Mouse (Mus musculus): Measurements from ENCODE around the gene Stoml1.

Gene Stoml1

GRCm38 (mm10) chr9:58272068-58272541, 19.1 kb downstream of the Stoml1 start:
- no peak for DNase-seq (ENCODE audit: low read depth, low spot score)

- DNase-seq (ENCODE audit: low read depth, low spot score) = no peak
Observed at GRCm38 (mm10) chr9:58272855-58273254, 19.9 kb downstream of the Stoml1 start.

- DNase-seq (ENCODE audit: low read depth, low spot score) = no peak
Observed at GRCm38 (mm10) chr9:58274101-58274604, 21.2 kb downstream of the Stoml1 start.

- DNase-seq (ENCODE audit: low read depth, low spot score) = no peak
Observed at GRCm38 (mm10) chr9:58274626-58275025, 21.7 kb downstream of the Stoml1 start.

GRCm38 (mm10) chr9:58275115-58275774, 22.3 kb downstream of the Stoml1 start:
- no peak for DNase-seq (ENCODE audit: low read depth, low spot score)

- DNase-seq (ENCODE audit: low read depth, low spot score) = no peak
Observed at GRCm38 (mm10) chr9:58275797-58276196, 22.8 kb downstream of the Stoml1 start.

GRCm38 (mm10) chr9:58276346-58276745, 23.4 kb downstream of the Stoml1 start:
- no peak for DNase-seq (ENCODE audit: low read depth, low spot score)

GRCm38 (mm10) chr9:58278313-58278712, 25.3 kb downstream of the Stoml1 start:
- no peak for DNase-seq (ENCODE audit: low read depth, low spot score)

GRCm38 (mm10) chr9:58278821-58279723, 26.1 kb downstream of the Stoml1 start:
- DNase-seq (ENCODE audit: low read depth, low spot score) = no peak

- DNase-seq (ENCODE audit: low read depth, low spot score) = no peak
Observed at GRCm38 (mm10) chr9:58279780-58280179, 26.8 kb downstream of the Stoml1 start.

GRCm38 (mm10) chr9:58280259-58281109, 27.5 kb downstream of the Stoml1 start:
- peak; percentile 93 for DNase-seq (ENCODE audit: low read depth, low spot score)

GRCm38 (mm10) chr9:58281597-58281996, 28.6 kb downstream of the Stoml1 start:
- no peak for DNase-seq (ENCODE audit: low read depth, low spot score)

GRCm38 (mm10) chr9:58283431-58283830, 30.5 kb downstream of the Stoml1 start:
- DNase-seq (ENCODE audit: low read depth, low spot score) = no peak

GRCm38 (mm10) chr9:58289090-58289489, 36.1 kb downstream of the Stoml1 start:
- DNase-seq (ENCODE audit: low read depth, low spot score) = no peak

GRCm38 (mm10) chr9:58289901-58290300, 36.9 kb downstream of the Stoml1 start:
- DNase-seq (ENCODE audit: low read depth, low spot score) = no peak

- DNase-seq (ENCODE audit: low read depth, low spot score) = no peak
Observed at GRCm38 (mm10) chr9:58294527-58294926, 41.6 kb downstream of the Stoml1 start.

GRCm38 (mm10) chr9:58295345-58295744, 42.4 kb downstream of the Stoml1 start:
- DNase-seq (ENCODE audit: low read depth, low spot score) = no peak

GRCm38 (mm10) chr9:58295766-58296361, 42.9 kb downstream of the Stoml1 start:
- DNase-seq (ENCODE audit: low read depth, low spot score) = no peak

- no peak for DNase-seq (ENCODE audit: low read depth, low spot score)
Observed at GRCm38 (mm10) chr9:58297065-58297464, 44.1 kb downstream of the Stoml1 start.

GRCm38 (mm10) chr9:58297961-58298477, 45.1 kb downstream of the Stoml1 start:
- no peak for DNase-seq (ENCODE audit: low read depth, low spot score)

- DNase-seq (ENCODE audit: low read depth, low spot score) = no peak
Observed at GRCm38 (mm10) chr9:58299356-58299799, 46.4 kb downstream of the Stoml1 start.

All from forelimb bud, embryonic 11.5 days (tissue).